Mouse (Mus musculus) kidney, adult 18-20 months (tissue): ENCODE results near the gene Gm20388.

ENCODE experiments used
- DNase-seq: peaks from one replicate; pipeline ENCODE4 v3.0.0; 2021

The Gm20388 gene

GRCm38 (mm10) chr8:122789796-122790195 is 2879.2 kb downstream of the Gm20388 start:
- peak; percentile 76 for DNase-seq

GRCm38 (mm10) chr8:122793375-122794174 is 2882.9 kb downstream of the Gm20388 start:
- no peak for DNase-seq

- no peak for DNase-seq
These were observed 2883.5 kb downstream of the Gm20388 start for GRCm38 (mm10) chr8:122794175-122794454.

GRCm38 (mm10) chr8:122803906-122804761 is 2893.5 kb downstream of the Gm20388 start:
- DNase-seq, result no peak

- DNase-seq, result peak; percentile 71
These were observed 2894.7 kb downstream of the Gm20388 start for GRCm38 (mm10) chr8:122805349-122805748.

GRCm38 (mm10) chr8:122806956-122807538 is 2896.4 kb downstream of the Gm20388 start:
- no peak for DNase-seq

- DNase-seq, result no peak
These were observed 2897.3 kb downstream of the Gm20388 start for GRCm38 (mm10) chr8:122807907-122808306.

GRCm38 (mm10) chr8:122810376-122810775 is 2899.7 kb downstream of the Gm20388 start:
- DNase-seq, result no peak

GRCm38 (mm10) chr8:122811870-122812494 is 2901.3 kb downstream of the Gm20388 start:
- no peak for DNase-seq

GRCm38 (mm10) chr8:122812610-122813250 is 2902.1 kb downstream of the Gm20388 start:
- DNase-seq, result no peak

GRCm38 (mm10) chr8:122814608-122815007 is 2904.0 kb downstream of the Gm20388 start:
- no peak for DNase-seq

GRCm38 (mm10) chr8:122816965-122817364 is 2906.3 kb downstream of the Gm20388 start:
- DNase-seq, result no peak

- no peak for DNase-seq
These were observed 2907.3 kb downstream of the Gm20388 start for GRCm38 (mm10) chr8:122817724-122818496.

GRCm38 (mm10) chr8:122819776-122820175 is 2909.1 kb downstream of the Gm20388 start:
- no peak for DNase-seq

GRCm38 (mm10) chr8:122824571-122824970 is 2913.9 kb downstream of the Gm20388 start:
- DNase-seq, result no peak

- peak; percentile 69 for DNase-seq
These were observed 2914.3 kb downstream of the Gm20388 start for GRCm38 (mm10) chr8:122824986-122825385.

GRCm38 (mm10) chr8:122825408-122825807 is 2914.8 kb downstream of the Gm20388 start:
- DNase-seq, result no peak

- DNase-seq, result no peak
These were observed 2918.8 kb downstream of the Gm20388 start for GRCm38 (mm10) chr8:122829396-122829795.

GRCm38 (mm10) chr8:122830349-122831061 is 2919.9 kb downstream of the Gm20388 start:
- DNase-seq, result peak; percentile 94

GRCm38 (mm10) chr8:122834416-122834815 is 2923.8 kb downstream of the Gm20388 start:
- no peak for DNase-seq

- peak; percentile 77 for DNase-seq
These were observed 2924.3 kb downstream of the Gm20388 start for GRCm38 (mm10) chr8:122834971-122835370.
